Mouse (Mus musculus) hindbrain, embryonic 14.5 days (tissue): ENCODE data around the gene Tulp3. TPM values are rescaled to one million over a fixed set of nuclear protein-coding genes. Genes with fewer than 3 reads are reported as not detected.
"Not testable (repeated sequence)": the region's sequence is repeated elsewhere in the genome, so short reads cannot be mapped to it uniquely, and the experiment has no call there.

Experiments used
- ATAC-seq: fragments of 200-750 bp; cut with Nextera tagmentation; 2 replicates; pipeline ENCODE4 v1.8.0; 2017; ENCODE audit warnings: moderate number of reproducible peaks, mild to moderate bottlenecking, moderate TSS enrichment, moderate library complexity; ENCODE audit not compliant: low FRiP score
- DNase-seq: peaks from one replicate; pipeline ENCODE4 v3.0.0-alpha.2; 2015; ENCODE audit warnings: low spot score
- H3K27ac ChIP-seq: fragments of 300-500 bp; sonication (generic); 2 replicates; pipeline ENCODE4 v1.5.1; 2014; ENCODE audit warnings: mild to moderate bottlenecking, moderate library complexity
- H3K27me3 ChIP-seq: fragments of 300-500 bp; sonication (generic); 2 replicates; pipeline ENCODE4 v1.6.1; 2014; ENCODE audit warnings: mild to moderate bottlenecking, low read length, mixed read lengths; ENCODE audit not compliant: control insufficient read depth, insufficient read depth
- H3K36me3 ChIP-seq: fragments of 300-500 bp; sonication (generic); replicated peaks from 2 replicates; pipeline ENCODE4 v1.6.1; 2014; ENCODE audit not compliant: control insufficient read depth, insufficient read depth
- H3K4me1 ChIP-seq: fragments of 300-500 bp; sonication (generic); replicated peaks from 2 replicates; pipeline ENCODE4 v1.6.1; 2014; ENCODE audit warnings: antibody characterized with exemption, low read length, mixed read lengths; ENCODE audit not compliant: control insufficient read depth, insufficient read depth
- H3K4me2 ChIP-seq: fragments of 300-500 bp; sonication (generic); replicated peaks from 2 replicates; pipeline ENCODE4 v1.6.1; 2014; ENCODE audit warnings: mild to moderate bottlenecking, moderate library complexity
- H3K4me3 ChIP-seq: fragments of 300-500 bp; sonication (generic); replicated peaks from 2 replicates; pipeline ENCODE4 v1.5.1; 2014; ENCODE audit warnings: mild to moderate bottlenecking, low read length
- H3K9ac ChIP-seq: fragments of 300-500 bp; sonication (generic); 2 replicates; pipeline ENCODE4 v1.6.1; 2014
- H3K9me3 ChIP-seq: fragments of 300-500 bp; sonication (generic); 2 replicates; pipeline ENCODE4 v1.6.1; 2016; ENCODE audit warnings: low read length; ENCODE audit not compliant: control insufficient read depth
- WGBS: fragments of 180-500 bp; shearing (Covaris S2); extraction: QIAGEN DNeasy Blood & Tissue Kit; methylation state at CpG from one replicate; pipeline ENCODE4 v1.1.7; 2014; 5-methylcytosine and 5-hydroxymethylcytosine counted together
- polyA plus RNA-seq: library from polyadenylated mRNA; unstranded; fragments of >200 nt; fragmentation: Nextera tagmentation; extraction: Ambion mirVana; gene quantifications from 2 replicates; pipeline ENCODE4 v1.2.1, GENCODE M21; 2014

Tulp3 gene
- polyA plus RNA-seq, 1 experiment from 2014 or later: 20.0 TPM

DNA sequence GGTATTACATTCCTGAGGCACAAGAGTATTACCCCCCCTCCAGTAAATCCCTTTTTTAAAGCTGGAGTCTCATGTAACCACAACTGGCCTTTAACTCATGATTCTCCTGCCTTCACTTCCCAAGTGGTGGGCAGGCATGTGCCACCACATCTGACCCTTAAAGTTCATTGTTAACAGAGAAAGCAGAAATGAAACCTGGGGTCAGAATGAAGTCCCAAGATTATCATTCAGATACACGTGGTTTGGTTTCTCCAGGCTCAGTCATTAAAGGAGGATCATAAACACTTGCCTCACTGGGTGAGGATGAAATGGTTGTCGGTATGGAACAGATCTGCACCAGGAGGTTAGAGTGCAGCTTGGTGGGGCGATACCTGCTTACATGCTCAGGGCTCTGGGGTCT is 25.6 kb upstream of the Tulp3 start:
- Histone ChIP-seq H3K4me3 (no peak overlapping the region), H3K4me2 (no peak overlapping the region), H3K9me3 (no peaks in the 10 kb centered on the region), H3K36me3 (no peaks in the 10 kb centered on the region), H3K4me1 (no peaks in the 10 kb centered on the region), H3K27me3 (no peaks in the 10 kb centered on the region), H3K9ac (no peak overlapping the region), H3K27ac (no peak overlapping the region)
- no peak for ATAC-seq
- DNase-seq: no peak
- 85% methylated on average over 3 of the region's 3 CpGs for WGBS

DNA sequence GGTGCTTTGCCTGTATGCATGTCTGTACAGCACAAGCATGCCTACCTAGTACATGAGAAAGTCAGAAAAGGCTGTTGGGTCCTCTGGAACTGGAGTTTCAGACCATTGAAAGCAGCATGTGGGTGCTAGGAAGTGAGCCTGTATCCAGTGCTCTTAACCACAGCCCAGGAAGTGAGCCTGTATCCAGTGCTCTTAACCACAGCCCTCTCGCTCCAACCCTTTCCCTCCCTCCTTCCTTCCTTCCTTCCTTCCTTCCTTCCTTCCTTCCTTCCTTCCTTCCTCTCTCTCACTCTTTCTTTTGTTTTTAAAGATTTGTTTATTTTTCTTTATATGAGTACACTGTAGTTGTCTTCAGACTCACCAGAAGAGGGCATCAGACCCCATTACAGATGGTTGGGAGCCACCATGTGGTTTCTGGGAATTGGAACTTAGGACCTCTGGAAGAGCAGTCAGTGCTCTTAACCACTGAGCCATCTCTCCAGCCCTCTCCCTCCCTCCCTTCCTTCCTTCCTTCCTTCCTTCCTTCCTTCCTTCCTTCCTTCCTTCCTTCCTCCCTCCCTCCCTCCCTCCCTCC is 25.0 kb upstream of the Tulp3 start:
- H3K36me3 ChIP-seq, H3K9me3 ChIP-seq, ATAC-seq, H3K4me1 ChIP-seq, H3K9ac ChIP-seq, DNase-seq, H3K27ac ChIP-seq, H3K4me3 ChIP-seq, H3K27me3 ChIP-seq, H3K4me2 ChIP-seq: not testable (repeated sequence)
- WGBS: 87% methylated on average over 1 of the region's 1 CpGs

DNA sequence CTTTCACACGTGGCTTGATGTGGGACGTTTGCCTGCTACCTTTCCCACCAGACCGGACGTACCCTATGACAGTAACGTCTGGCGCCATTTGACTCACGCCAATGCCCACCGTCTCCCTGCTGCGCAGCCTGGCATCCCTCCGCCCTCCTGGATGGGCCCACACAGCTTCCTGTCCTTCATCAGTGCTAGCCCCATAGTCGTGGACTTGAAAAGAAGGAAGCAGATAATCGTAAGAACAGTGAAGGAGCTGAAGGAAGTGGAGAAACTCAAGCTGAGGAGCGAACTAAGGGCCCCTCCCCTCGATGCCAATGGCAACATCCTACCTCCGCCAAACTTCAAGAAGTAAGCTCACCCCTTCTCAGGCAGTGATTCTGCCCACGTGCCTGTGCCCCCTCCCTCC is 24.0 kb upstream of the Tulp3 start:
- Histone ChIP-seq H3K9ac (no peak overlapping the region), H3K36me3 (no peaks in the 10 kb centered on the region), H3K9me3 (no peaks in the 10 kb centered on the region), H3K4me1 (peaks cover 4% of the 10 kb centered on the region; the same call in 1 of the 2 replicates), H3K27me3 (no peaks in the 10 kb centered on the region), H3K4me3 (no peak overlapping the region), H3K27ac (no peak overlapping the region), H3K4me2 (no peak overlapping the region)
- 86% methylated on average over 16 of the region's 16 CpGs for WGBS
- ATAC-seq (no peak), DNase-seq (no peak)

DNA sequence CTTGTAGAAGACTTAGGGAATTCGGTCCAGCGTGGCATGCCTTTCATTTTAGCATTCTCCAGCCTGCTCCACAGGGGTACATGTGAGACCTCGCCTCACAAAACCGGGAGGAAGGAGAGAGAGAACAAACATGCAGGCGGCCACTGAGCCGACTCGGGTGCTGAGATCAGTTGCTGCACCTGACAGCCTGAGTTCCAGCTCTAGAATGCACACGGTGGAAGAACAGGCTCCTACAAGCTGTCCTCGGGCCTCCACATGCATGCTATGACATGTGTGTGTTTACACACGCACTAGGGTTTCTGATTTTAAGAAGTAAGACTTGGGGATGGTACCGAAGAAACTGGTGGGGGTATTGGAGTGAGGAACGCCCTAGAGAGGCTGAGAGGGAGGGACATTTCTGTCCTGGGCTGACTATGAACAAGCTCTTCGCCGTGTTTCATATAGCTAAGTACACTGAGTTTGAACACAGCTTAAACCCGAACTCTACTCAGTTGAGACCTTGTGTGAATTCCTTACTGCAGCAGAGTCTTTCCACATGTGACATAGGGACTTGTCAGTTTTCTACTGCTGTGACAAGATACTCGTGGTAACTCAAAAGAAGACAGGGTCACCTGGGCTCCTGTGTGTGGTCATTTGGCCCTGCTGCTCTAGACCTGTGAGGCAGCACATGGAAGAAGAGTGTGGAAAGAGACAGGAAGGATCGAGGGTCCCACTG is 20.9 kb upstream of the Tulp3 start:
- Histone ChIP-seq H3K27me3 (no peaks in the 10 kb centered on the region), H3K4me2 (no peak overlapping the region), H3K9ac (no peak overlapping the region), H3K4me3 (no peak overlapping the region), H3K9me3 (no peaks in the 10 kb centered on the region), H3K27ac (no peak overlapping the region), H3K4me1 (peaks cover 5% of the 10 kb centered on the region; the same call in 1 of the 2 replicates), H3K36me3 (no peaks in the 10 kb centered on the region)
- WGBS: 94% methylated on average over 17 of the region's 17 CpGs
- no peak for DNase-seq
- no peak for ATAC-seq

DNA sequence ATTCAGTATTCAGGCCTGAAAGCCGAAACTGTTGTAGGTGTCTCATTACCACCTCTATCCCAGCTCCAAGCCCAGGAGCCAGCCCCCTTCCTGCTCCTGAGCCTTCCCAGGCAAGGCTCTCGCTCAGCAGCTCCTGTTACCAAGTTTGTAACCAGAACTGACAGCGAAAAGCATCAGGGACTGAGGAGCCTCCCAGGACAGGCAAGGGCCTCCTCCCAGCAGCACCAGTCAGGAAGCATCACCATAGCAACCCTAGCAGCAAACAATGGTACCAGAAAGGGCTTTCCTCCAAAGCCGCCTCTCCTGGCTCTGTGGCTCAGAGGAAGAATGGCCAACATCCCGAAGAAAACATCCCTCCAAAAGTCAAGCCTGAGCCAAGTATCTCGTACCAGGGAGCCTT is 19.5 kb upstream of the Tulp3 start, which contains the start of the genes Tex52 and Gm44596:
Tex52 (plus strand) TSS at position 265 of the 400 bp plus-strand sequence.
Gm44596 (plus strand) TSS at position 312 of the 400 bp plus-strand sequence.
- peaks cover 5% of the 10 kb centered on the region; the same call in 1 of the 2 replicates for H3K4me1 ChIP-seq
- no peak within 1 kb of the TSS for H3K4me3 ChIP-seq
- WGBS: 21% methylated on average over 6 of the region's 6 CpGs
- ATAC-seq (peak; percentile 75; the same call in 1 of the 2 replicates), DNase-seq (peak; percentile 54)
- no peaks in the 10 kb centered on the region for H3K36me3 ChIP-seq
- no peak within 1 kb of the TSS for H3K4me2 ChIP-seq
- H3K27me3 ChIP-seq: no peaks in the 10 kb centered on the region
- peak within 1 kb of the TSS; percentile 49; the same call in 1 of the 2 replicates for H3K27ac ChIP-seq
- no peak within 1 kb of the TSS for H3K9ac ChIP-seq
- no peaks in the 10 kb centered on the region for H3K9me3 ChIP-seq

DNA sequence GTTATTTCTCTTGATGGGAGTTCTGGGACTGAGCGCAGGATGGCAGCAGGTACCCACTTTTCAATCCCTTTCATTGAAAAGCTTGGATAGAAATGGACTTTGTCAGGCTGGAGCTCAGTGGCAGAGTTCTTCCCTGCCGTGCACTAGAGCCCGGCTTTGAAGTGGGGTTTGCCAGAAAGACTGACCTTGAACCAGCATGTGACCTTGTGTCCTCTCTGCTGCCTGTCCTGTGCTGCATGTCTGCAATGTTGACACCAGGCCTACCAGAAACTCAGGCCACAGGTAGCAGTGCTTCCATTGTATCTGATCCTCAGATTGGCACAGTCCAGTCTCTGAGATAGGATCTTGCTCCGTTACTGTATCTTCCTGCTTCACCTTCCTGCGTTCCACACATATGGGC is 14.4 kb upstream of the Tulp3 start:
- DNase-seq: no peak
- ATAC-seq: no peak
- Histone ChIP-seq H3K4me3 (no peak overlapping the region), H3K9me3 (no peaks in the 10 kb centered on the region), H3K36me3 (peaks cover 11% of the 10 kb centered on the region; the same call in 1 of the 2 replicates), H3K27me3 (no peaks in the 10 kb centered on the region), H3K9ac (no peak overlapping the region), H3K4me1 (peaks cover 5% of the 10 kb centered on the region; the same call in 1 of the 2 replicates), H3K27ac (no peak overlapping the region), H3K4me2 (no peak overlapping the region)
- WGBS: 95% methylated on average over 5 of the region's 5 CpGs

DNA sequence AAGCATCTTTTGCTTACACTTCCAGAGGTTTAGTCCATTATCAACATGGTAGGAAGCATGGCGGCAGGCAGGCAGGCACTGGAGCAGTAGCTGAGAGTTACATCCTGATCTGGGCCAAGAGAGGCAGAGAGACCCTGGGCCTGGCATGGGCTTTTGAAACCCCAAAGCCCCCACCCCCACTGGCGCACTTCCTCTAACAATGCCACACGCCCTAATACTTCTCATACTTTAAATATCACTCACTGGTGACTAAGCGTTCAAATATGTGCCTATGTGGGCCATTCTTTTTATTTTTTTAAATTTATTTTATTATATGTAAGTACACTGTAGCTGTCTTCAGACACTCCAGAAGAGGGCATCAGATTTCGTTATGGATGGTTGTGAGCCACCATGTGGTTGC is 10.8 kb upstream of the Tulp3 start:
- no peak overlapping the region for H3K4me3 ChIP-seq
- H3K36me3 ChIP-seq: peaks cover 11% of the 10 kb centered on the region; the same call in 1 of the 2 replicates
- no peak overlapping the region for H3K9ac ChIP-seq
- ATAC-seq (no peak), DNase-seq (no peak)
- H3K9me3 ChIP-seq: no peaks in the 10 kb centered on the region
- H3K27me3 ChIP-seq: no peaks in the 10 kb centered on the region
- 93% methylated on average over 5 of the region's 5 CpGs for WGBS
- H3K4me1 ChIP-seq: peaks cover 7% of the 10 kb centered on the region
- H3K27ac ChIP-seq: no peak overlapping the region
- no peak overlapping the region for H3K4me2 ChIP-seq

DNA sequence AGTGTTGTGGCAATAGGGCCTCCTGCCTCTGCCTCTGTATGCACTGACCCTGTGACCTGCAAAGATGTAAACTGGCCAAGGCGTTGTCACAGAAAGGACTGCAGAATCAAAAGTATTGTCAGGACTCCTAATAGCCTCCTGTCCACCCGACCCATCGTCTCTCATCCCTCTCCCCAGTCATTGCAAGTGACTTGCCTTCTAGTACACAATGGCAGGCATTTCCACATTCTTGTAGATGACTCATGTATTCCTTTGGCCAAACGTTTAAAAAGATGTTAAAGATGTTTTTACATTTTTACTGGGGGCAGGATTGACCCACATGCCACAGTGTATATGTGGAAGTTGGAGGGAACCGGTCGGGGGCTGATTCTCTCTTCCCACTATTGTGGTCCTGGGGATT is 9.1 kb upstream of the Tulp3 start:
- Histone ChIP-seq H3K4me3 (no peak overlapping the region), H3K4me1 (peaks cover 13% of the 10 kb centered on the region), H3K4me2 (no peak overlapping the region), H3K36me3 (peaks cover 11% of the 10 kb centered on the region; the same call in 1 of the 2 replicates), H3K27ac (no peak overlapping the region), H3K27me3 (no peaks in the 10 kb centered on the region), H3K9me3 (no peaks in the 10 kb centered on the region), H3K9ac (no peak overlapping the region)
- no peak for DNase-seq
- WGBS: 72% methylated on average over 6 of the region's 6 CpGs
- no peak for ATAC-seq

DNA sequence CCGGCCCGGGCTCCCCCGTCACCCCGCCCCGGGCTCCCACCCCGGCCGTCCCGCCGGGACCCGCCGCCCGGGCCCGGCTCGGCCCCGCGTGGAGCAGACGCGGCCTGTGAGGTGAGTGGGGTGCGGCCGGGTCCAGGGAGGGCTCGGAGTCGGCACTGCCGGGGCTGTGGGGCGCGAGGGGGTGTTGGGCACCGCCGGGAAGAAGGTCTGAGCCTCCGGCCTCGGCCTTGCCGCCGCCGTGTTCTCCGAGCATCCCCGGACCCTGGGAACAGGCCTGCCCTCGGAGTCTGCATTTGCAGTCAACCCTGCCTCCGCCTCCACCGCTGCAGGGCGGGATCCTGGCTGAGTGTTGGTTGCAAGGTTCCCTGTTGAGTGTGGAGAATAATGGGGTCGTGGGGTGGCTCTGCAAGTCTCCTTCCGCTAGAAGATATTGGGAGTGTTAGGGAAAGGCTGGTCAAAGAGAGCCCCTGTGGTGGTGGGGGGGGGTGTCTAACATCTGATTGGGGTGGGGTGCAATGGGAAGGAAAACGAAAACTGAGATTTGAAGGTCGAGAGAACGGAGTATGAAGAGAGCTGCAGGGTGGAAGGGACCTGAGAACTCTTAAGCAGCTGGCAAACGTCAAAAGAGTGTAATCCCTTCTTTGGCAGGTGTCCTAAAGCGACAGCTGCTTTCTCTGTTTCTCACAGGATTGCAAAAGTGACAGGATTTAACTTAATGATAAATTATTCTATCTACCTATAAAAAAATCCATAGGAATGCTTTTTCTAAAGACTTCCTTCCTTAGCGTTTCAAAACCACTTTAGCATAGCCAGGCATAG is 7.6 kb upstream of the Tulp3 start:
- Histone ChIP-seq H3K27ac (peak overlapping the region; percentile 90; the same call in 1 of the 2 replicates), H3K9ac (peak overlapping the region; percentile 91), H3K4me3 (peak overlapping the region; percentile 91), H3K27me3 (no peaks in the 10 kb centered on the region), H3K4me1 (peaks cover 13% of the 10 kb centered on the region), H3K36me3 (peaks cover 6% of the 10 kb centered on the region), H3K9me3 (no peaks in the 10 kb centered on the region), H3K4me2 (peak overlapping the region; percentile 98)
- 3% methylated on average over 43 of the region's 46 CpGs for WGBS
- peak; percentile 35; the same call in 1 of the 2 replicates for ATAC-seq
- no peak for DNase-seq
